Mouse (Mus musculus): ENCODE data around the gene Vangl2. TPM values are rescaled to one million over a fixed set of nuclear protein-coding genes. Genes with fewer than 3 reads are reported as not detected.

Gene Vangl2
- polyA plus RNA-seq (2017; shearing (Covaris generic)), result 2.4 TPM

DNA sequence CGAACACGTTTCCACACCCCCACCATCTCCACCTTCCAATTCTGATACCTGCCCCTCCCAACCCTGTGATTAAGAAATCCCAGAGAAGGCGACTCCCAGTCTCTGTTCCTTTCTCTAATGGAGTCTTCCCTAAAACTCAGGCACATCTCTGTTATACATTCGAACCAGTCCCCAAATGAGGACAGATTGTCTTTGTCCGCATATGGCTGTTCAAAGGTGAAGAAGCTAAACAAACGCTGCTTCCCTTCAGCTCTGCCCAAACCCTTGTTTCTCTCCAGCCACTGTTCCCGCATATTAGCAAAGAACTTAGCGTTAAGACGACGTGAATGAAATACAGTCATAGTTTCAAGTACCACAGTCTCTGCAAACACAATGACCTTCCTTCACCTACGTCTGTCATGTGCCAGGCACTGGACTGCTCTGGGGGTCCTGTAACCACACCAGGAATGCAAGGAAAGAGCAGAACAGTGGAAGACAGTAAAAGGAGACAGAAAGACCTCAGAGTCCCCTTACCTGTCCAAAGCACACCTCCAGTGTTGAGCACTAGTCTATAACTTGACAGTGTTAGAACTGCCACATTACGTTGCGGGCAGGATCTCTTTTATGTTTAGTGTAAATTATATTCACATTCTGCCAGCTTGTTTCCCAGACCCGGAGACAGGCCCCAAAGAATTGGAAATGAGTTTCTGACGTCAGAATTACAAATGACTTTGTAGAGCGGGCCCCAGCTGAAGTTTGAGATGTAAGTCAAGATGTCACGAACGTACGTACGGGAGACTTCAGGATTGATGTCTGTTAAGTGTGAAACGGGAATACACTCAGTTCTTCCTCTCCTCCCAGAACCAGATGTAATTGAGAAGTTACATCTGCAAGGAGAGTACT is at the start of gene Vangl2:
Gene Vangl2, minus strand, starts transcription at position 51 of the 882 bp plus-strand sequence.

DNA sequence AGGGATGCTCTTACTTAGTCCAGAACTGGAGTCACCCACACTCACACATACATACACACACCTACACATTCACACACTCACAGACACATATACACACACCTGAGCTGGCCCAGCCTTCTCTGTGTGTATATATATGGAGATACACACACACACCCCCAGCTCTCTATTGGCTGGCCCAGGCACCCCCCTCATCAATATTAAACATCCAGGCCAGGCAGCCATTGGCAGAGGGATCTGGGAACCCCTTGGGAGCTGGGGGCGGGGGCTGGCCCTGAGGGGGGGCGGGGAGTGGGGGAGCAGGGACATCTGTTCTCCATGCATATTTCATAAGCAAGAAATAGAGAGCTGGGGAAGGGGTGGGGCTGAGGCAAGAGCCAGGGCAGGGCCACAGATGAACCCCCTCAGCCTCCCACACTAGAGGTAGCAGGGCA is 29.3 kb upstream of the Vangl2 start, which contains the start of gene Nhlh1:
Gene Nhlh1, minus strand, starts transcription at position 83 of the 431 bp plus-strand sequence.

Other genes with a start within 250 kb of the Vangl2 start
- 139 TPM for gene Cd84, start 188.7 kb downstream of the Vangl2 start, polyA plus RNA-seq (2017; shearing (Covaris generic))
- gene Gm10521, start 132.8 kb downstream of the Vangl2 start, polyA plus RNA-seq (2017; shearing (Covaris generic)), result 0.60 TPM
- 624 TPM for gene Slamf6, start 110.9 kb downstream of the Vangl2 start, polyA plus RNA-seq (2017; shearing (Covaris generic))
- gene Nhlh1, start 29.1 kb upstream of the Vangl2 start, polyA plus RNA-seq (2017; shearing (Covaris generic)), result not detected
- 274 TPM for gene Copa, start 54.1 kb upstream of the Vangl2 start, polyA plus RNA-seq (2017; shearing (Covaris generic))
- 157 TPM for gene Ncstn, start 54.4 kb upstream of the Vangl2 start, polyA plus RNA-seq (2017; shearing (Covaris generic))
- 58.4 TPM for gene Pex19, start 98.3 kb upstream of the Vangl2 start, polyA plus RNA-seq (2017; shearing (Covaris generic))
- 165 TPM for gene Dcaf8, start 119.6 kb upstream of the Vangl2 start, polyA plus RNA-seq (2017; shearing (Covaris generic))
- gene Pea15a, start 178.4 kb upstream of the Vangl2 start, polyA plus RNA-seq (2017; shearing (Covaris generic)), result 75.5 TPM
- not detected for gene Casq1, start 191.4 kb upstream of the Vangl2 start, polyA plus RNA-seq (2017; shearing (Covaris generic))
- not detected for gene Atp1a4, start 230.0 kb upstream of the Vangl2 start, polyA plus RNA-seq (2017; shearing (Covaris generic))
- gene Igsf8, start 233.2 kb upstream of the Vangl2 start, polyA plus RNA-seq (2017; shearing (Covaris generic)), result 34.4 TPM

Measured in activated CD4-positive, CD25-positive, alpha-beta regulatory T cell, adult 9 weeks (primary cell).